In genomic region chr8:88227851-88228250, GRCm38 (mm10) we compare ENCODE assay signal across 14 mouse cellular contexts. TPM values are rescaled to one million over a fixed set of nuclear protein-coding genes. Genes with fewer than 3 reads are reported as not detected.
DNase-seq lines count a peak whose midpoint lies in the region; ATAC-seq and TF ChIP-seq lines count a peak whose summit lies in the region.
"Had no signal": no experiment of that assay in that cellular context is flagged by ENCODE, and none has a peak within 500 bp of the region (broad histone marks: within the 10 kb centered on the region; RNA-seq: fewer than 3 reads in every experiment).

No protein-coding gene starts in this region.

- TF ChIP-seq POLR2A in bone marrow macrophage, adult 2 months (IDR thresholded peaks at IDR 0.05; ENCODE audit: borderline replicate concordance, low read depth, low read length): no peak

- H3K27me3 ChIP-seq in embryonic facial prominence, embryonic 13.5 days: no peaks in the 10 kb centered on the region
- no peaks in the 10 kb centered on the region for H3K27me3 ChIP-seq in embryonic facial prominence, embryonic 10.5 days (replicated peaks; ENCODE audit: low read depth, poor library complexity, severe bottlenecking)
- no peaks in the 10 kb centered on the region for H3K27me3 ChIP-seq in liver, postnatal 0 days (ENCODE audit: insufficient read depth, low read length)
- H3K27me3 ChIP-seq: hindbrain, embryonic 15.5 days; liver, embryonic 15.5 days had no signal

- no peak for ATAC-seq in embryonic facial prominence, embryonic 13.5 days (ENCODE audit: insufficient number of reproducible peaks, insufficient read depth, low FRiP score, low TSS enrichment, low read depth)
- no peak for ATAC-seq in liver, postnatal 0 days
- ATAC-seq in erythroid progenitor cell, adult 5-6 weeks (replicated peaks; ENCODE audit: low FRiP score, poor library complexity, severe bottlenecking): no peak
- ATAC-seq: forebrain, postnatal 0 days had no signal

- H3K4me1 ChIP-seq in embryonic facial prominence, embryonic 13.5 days: peaks cover 31% of the 10 kb centered on the region
- H3K4me1 ChIP-seq in embryonic facial prominence, embryonic 10.5 days: peaks cover 33% of the 10 kb centered on the region
- peaks cover 28% of the 10 kb centered on the region for H3K4me1 ChIP-seq in bone marrow macrophage, adult 2 months (ENCODE audit: control insufficient read depth, insufficient read depth, low read length)
- H3K4me1 ChIP-seq in liver, postnatal 0 days (ENCODE audit: insufficient read depth): peaks cover 14% of the 10 kb centered on the region

- H3K9me3 ChIP-seq in embryonic facial prominence, embryonic 13.5 days: no peaks in the 10 kb centered on the region
- no peaks in the 10 kb centered on the region for H3K9me3 ChIP-seq in embryonic facial prominence, embryonic 10.5 days
- H3K9me3 ChIP-seq in liver, postnatal 0 days (ENCODE audit: low read length): no peaks in the 10 kb centered on the region
- H3K9me3 ChIP-seq: G1E; hindbrain, embryonic 15.5 days; liver, embryonic 15.5 days had no signal

- H3K36me3 ChIP-seq in embryonic facial prominence, embryonic 13.5 days: no peaks in the 10 kb centered on the region
- no peaks in the 10 kb centered on the region for H3K36me3 ChIP-seq in embryonic facial prominence, embryonic 10.5 days (replicated peaks)
- no peaks in the 10 kb centered on the region; the same call in 1 of the 2 replicates for H3K36me3 ChIP-seq in liver, postnatal 0 days (replicated peaks; ENCODE audit: insufficient read depth, low read length)
- H3K36me3 ChIP-seq: hindbrain, embryonic 15.5 days had no signal

- no peak overlapping the region for H3K9ac ChIP-seq in embryonic facial prominence, embryonic 13.5 days
- no peak overlapping the region for H3K9ac ChIP-seq in liver, postnatal 0 days (replicated peaks)
- H3K9ac ChIP-seq: forebrain, postnatal 0 days; hindbrain, embryonic 15.5 days; liver, embryonic 15.5 days had no signal

- H3K27ac ChIP-seq in embryonic facial prominence, embryonic 13.5 days: no peak overlapping the region
- no peak overlapping the region for H3K27ac ChIP-seq in embryonic facial prominence, embryonic 10.5 days (replicated peaks)
- H3K27ac ChIP-seq in bone marrow macrophage, adult 2 months (ENCODE audit: insufficient read depth, low read depth, low read length): 0 out of 2 replicates have a peak overlapping the region, but pooled peaks have one; percentile 10
- no peak overlapping the region for H3K27ac ChIP-seq in liver, postnatal 0 days (ENCODE audit: low read depth)
- H3K27ac ChIP-seq: hindbrain, embryonic 15.5 days; liver, embryonic 15.5 days had no signal

- H3K4me3 ChIP-seq in embryonic facial prominence, embryonic 13.5 days: no peak overlapping the region
- H3K4me3 ChIP-seq in embryonic facial prominence, embryonic 10.5 days: no peak overlapping the region
- H3K4me3 ChIP-seq in bone marrow macrophage, adult 2 months (ENCODE audit: insufficient read depth, low read length): no peak overlapping the region
- H3K4me3 ChIP-seq in liver, postnatal 0 days (ENCODE audit: low read depth, low read length): no peak overlapping the region
- H3K4me3 ChIP-seq: hindbrain, embryonic 15.5 days; liver, embryonic 15.5 days had no signal

- DNase-seq in embryonic facial prominence, embryonic 10.5 days (ENCODE audit: low spot score): no peak
- DNase-seq in kidney, adult 9 months: peak; percentile 36
- no peak for DNase-seq in kidney, postnatal 10 days
- no peak for DNase-seq in liver, postnatal 0 days
- DNase-seq in urinary bladder, postnatal 25 days (ENCODE audit: low spot score): no peak
- DNase-seq: forebrain, postnatal 0 days; layer of hippocampus, adult 9-11 months; thymus, adult 2 months had no signal

- no peak for TF ChIP-seq EP300 in liver, postnatal 0 days (IDR thresholded peaks at IDR 0.05; ENCODE audit: low read depth)

- WGBS in embryonic facial prominence, embryonic 13.5 days: 59% methylated on average over 6 of the region's 6 CpGs
- WGBS in embryonic facial prominence, embryonic 10.5 days: 59% methylated on average over 6 of the region's 6 CpGs
- WGBS in liver, postnatal 0 days (ENCODE audit: insufficient replicate concordance): 67% methylated on average over 6 of the region's 6 CpGs

- H3K4me2 ChIP-seq in embryonic facial prominence, embryonic 13.5 days: peak overlapping the region; percentile 11; the same call in 1 of the 2 replicates
- H3K4me2 ChIP-seq in liver, postnatal 0 days (ENCODE audit: low read depth, low read length): peak overlapping the region; percentile 0; the same call in 1 of the 2 replicates
- H3K4me2 ChIP-seq: hindbrain, embryonic 15.5 days; liver, embryonic 15.5 days had no signal

- no peak for TF ChIP-seq CTCF in bone marrow macrophage, adult 2 months (IDR thresholded peaks at IDR 0.05; ENCODE audit: low read depth, low read length)
- TF ChIP-seq CTCF in liver, postnatal 0 days (IDR thresholded peaks at IDR 0.05; ENCODE audit: low read depth): no peak

RNA-seq across cellular contexts. Expression of gene Tent4b, which starts 28.8 kb away (rescaled TPM):
- polyA plus RNA-seq in embryonic facial prominence, embryonic 13.5 days (2015; fragmentation: Nextera tagmentation; extraction: Ambion mirVana): 9.1 and 11.1 TPM in 2 replicates
- polyA plus RNA-seq in embryonic facial prominence, embryonic 10.5 days (2016; fragmentation: Nextera tagmentation; extraction: Ambion mirVana): 9.9 and 11.6 TPM in 2 replicates
- 28.9 and 31.0 TPM in 2 replicates for polyA plus RNA-seq in bone marrow macrophage, adult 2 months (2012; ENCODE audit: insufficient read depth, insufficient read length, missing spikeins)
- 4.6 and 4.8 TPM in 2 replicates for polyA plus RNA-seq in liver, postnatal 0 days (2015; fragmentation: Nextera tagmentation; extraction: Ambion mirVana)
- total RNA-seq in erythroid progenitor cell, adult 5-6 weeks (2015; ENCODE audit: low replicate concordance): 24.7 and 24.9 TPM in 2 replicates
- total RNA-seq in erythroid progenitor cell, adult 5-6 weeks (2017; ENCODE audit: low replicate concordance): 24.1 and 30.5 TPM in 2 replicates

RNA-seq across cellular contexts. Expression of gene Adcy7, which starts 44.4 kb away (rescaled TPM):
- 6.6 and 7.3 TPM in 2 replicates for polyA plus RNA-seq in embryonic facial prominence, embryonic 13.5 days (2015; fragmentation: Nextera tagmentation; extraction: Ambion mirVana)
- 2.4 and 2.6 TPM in 2 replicates for polyA plus RNA-seq in embryonic facial prominence, embryonic 10.5 days (2016; fragmentation: Nextera tagmentation; extraction: Ambion mirVana)
- 145 and 146 TPM in 2 replicates for polyA plus RNA-seq in bone marrow macrophage, adult 2 months (2012; ENCODE audit: insufficient read depth, insufficient read length, missing spikeins)
- polyA plus RNA-seq in liver, postnatal 0 days (2015; fragmentation: Nextera tagmentation; extraction: Ambion mirVana): 8.1 and 8.4 TPM in 2 replicates
- total RNA-seq in erythroid progenitor cell, adult 5-6 weeks (2015; ENCODE audit: low replicate concordance): 4.6 and 5.4 TPM in 2 replicates
- total RNA-seq in erythroid progenitor cell, adult 5-6 weeks (2017; ENCODE audit: low replicate concordance): 2.4 and 6.3 TPM in 2 replicates

Comparison
In these comparisons a context has a peak if more than half of its experiments do, and no peak if none do; other contexts are left out.
1. RNA of gene Adcy7, which starts 44.4 kb away (polyA plus RNA-seq): 145 to 146 TPM in bone marrow macrophage, adult 2 months; 8.1 to 8.4 TPM in liver, postnatal 0 days, 6.6 to 7.3 TPM in embryonic facial prominence, embryonic 13.5 days and 2.4 to 2.6 TPM in embryonic facial prominence, embryonic 10.5 days; every median in the first group is over 10 times any median in the second.